Mouse (Mus musculus): ENCODE data around the gene Stag1. TPM values are rescaled to one million over a fixed set of nuclear protein-coding genes. Genes with fewer than 3 reads are reported as not detected.
A peak's percentile ranks its signal among the peaks of the same experiment; 100 is the strongest.

Gene Stag1
- polyA plus RNA-seq, 1 experiment from 2014 or later, result 23.9 TPM

- H3K4me1 ChIP-seq (ENCODE audit: control insufficient read depth, insufficient read depth, low read length), result peaks cover 13% of the 10 kb centered on the region
- no peak for ATAC-seq (replicated peaks; ENCODE audit: extremely low read depth, insufficient read depth, low FRiP score)
- H3K27me3 ChIP-seq (ENCODE audit: control insufficient read depth, insufficient read depth, low read length), result no peaks in the 10 kb centered on the region
- WGBS, result 91% methylated on average over 2 of the region's 2 CpGs
- H3K4me3 ChIP-seq (ENCODE audit: low read length), result no peak overlapping the region
- H3K9me3 ChIP-seq (replicated peaks; ENCODE audit: control insufficient read depth, low read length), result no peaks in the 10 kb centered on the region
- no peak overlapping the region for H3K4me2 ChIP-seq (ENCODE audit: low read depth, low read length)
- H3K36me3 ChIP-seq (ENCODE audit: control insufficient read depth, insufficient read depth), result no peaks in the 10 kb centered on the region
- no peak overlapping the region for H3K27ac ChIP-seq (ENCODE audit: low read length)
- no peak overlapping the region for H3K9ac ChIP-seq (ENCODE audit: low read length)
These were observed 43.2 kb downstream of the Stag1 start for GRCm38 (mm10) chr9:100640754-100641153.

GRCm38 (mm10) chr9:100641391-100642085 is 43.9 kb downstream of the Stag1 start:
- 58% methylated on average over 6 of the region's 6 CpGs for WGBS
- Histone ChIP-seq H3K27me3 (ENCODE audit: control insufficient read depth, insufficient read depth, low read length) (no peaks in the 10 kb centered on the region), H3K4me2 (ENCODE audit: low read depth, low read length) (peak overlapping the region; percentile 77), H3K9ac (ENCODE audit: low read length) (peak overlapping the region; percentile 84), H3K27ac (ENCODE audit: low read length) (peak overlapping the region; percentile 99), H3K4me3 (ENCODE audit: low read length) (peak overlapping the region; percentile 86; the same call in 1 of the 2 replicates), H3K36me3 (ENCODE audit: control insufficient read depth, insufficient read depth) (no peaks in the 10 kb centered on the region), H3K4me1 (ENCODE audit: control insufficient read depth, insufficient read depth, low read length) (peaks cover 13% of the 10 kb centered on the region), H3K9me3 (replicated peaks; ENCODE audit: control insufficient read depth, low read length) (no peaks in the 10 kb centered on the region)
- ATAC-seq (replicated peaks; ENCODE audit: extremely low read depth, insufficient read depth, low FRiP score), result no peak

- under 1% methylated on average over 16 of the region's 16 CpGs for WGBS
- Histone ChIP-seq H3K4me3 (ENCODE audit: low read length) (peak overlapping the region; percentile 86), H3K27me3 (ENCODE audit: control insufficient read depth, insufficient read depth, low read length) (no peaks in the 10 kb centered on the region), H3K27ac (ENCODE audit: low read length) (peak overlapping the region; percentile 99), H3K36me3 (ENCODE audit: control insufficient read depth, insufficient read depth) (no peaks in the 10 kb centered on the region), H3K4me1 (ENCODE audit: control insufficient read depth, insufficient read depth, low read length) (peaks cover 13% of the 10 kb centered on the region), H3K4me2 (ENCODE audit: low read depth, low read length) (peak overlapping the region; percentile 77), H3K9me3 (replicated peaks; ENCODE audit: control insufficient read depth, low read length) (no peaks in the 10 kb centered on the region), H3K9ac (ENCODE audit: low read length) (peak overlapping the region; percentile 84)
- no peak; the same call in 1 of the 2 replicates for ATAC-seq (replicated peaks; ENCODE audit: extremely low read depth, insufficient read depth, low FRiP score)
These were observed 44.7 kb downstream of the Stag1 start for GRCm38 (mm10) chr9:100642186-100642839.

- H3K4me1 ChIP-seq (ENCODE audit: control insufficient read depth, insufficient read depth, low read length), result peaks cover 13% of the 10 kb centered on the region
- peak overlapping the region; percentile 77 for H3K4me2 ChIP-seq (ENCODE audit: low read depth, low read length)
- ATAC-seq (replicated peaks; ENCODE audit: extremely low read depth, insufficient read depth, low FRiP score), result peak; percentile 96
- H3K9me3 ChIP-seq (replicated peaks; ENCODE audit: control insufficient read depth, low read length), result no peaks in the 10 kb centered on the region
- peak overlapping the region; percentile 86 for H3K4me3 ChIP-seq (ENCODE audit: low read length)
- H3K27ac ChIP-seq (ENCODE audit: low read length), result peak overlapping the region; percentile 99
- no peaks in the 10 kb centered on the region for H3K36me3 ChIP-seq (ENCODE audit: control insufficient read depth, insufficient read depth)
- WGBS, result under 1% methylated on average over 87 of the region's 97 CpGs
- no peaks in the 10 kb centered on the region for H3K27me3 ChIP-seq (ENCODE audit: control insufficient read depth, insufficient read depth, low read length)
- peak overlapping the region; percentile 96 for H3K9ac ChIP-seq (ENCODE audit: low read length)
These were observed 45.5 kb downstream of the Stag1 start for GRCm38 (mm10) chr9:100642840-100643697.

GRCm38 (mm10) chr9:100644071-100644771 is 46.6 kb downstream of the Stag1 start:
- Histone ChIP-seq H3K9me3 (replicated peaks; ENCODE audit: control insufficient read depth, low read length) (no peaks in the 10 kb centered on the region), H3K27me3 (ENCODE audit: control insufficient read depth, insufficient read depth, low read length) (no peaks in the 10 kb centered on the region), H3K36me3 (ENCODE audit: control insufficient read depth, insufficient read depth) (no peaks in the 10 kb centered on the region), H3K4me2 (ENCODE audit: low read depth, low read length) (peak overlapping the region; percentile 76), H3K9ac (ENCODE audit: low read length) (peak overlapping the region; percentile 96), H3K4me3 (ENCODE audit: low read length) (peak overlapping the region; percentile 86), H3K27ac (ENCODE audit: low read length) (peak overlapping the region; percentile 98), H3K4me1 (ENCODE audit: control insufficient read depth, insufficient read depth, low read length) (peaks cover 13% of the 10 kb centered on the region)
- under 1% methylated on average over 55 of the region's 64 CpGs for WGBS
- ATAC-seq (replicated peaks; ENCODE audit: extremely low read depth, insufficient read depth, low FRiP score), result peak; percentile 29

GRCm38 (mm10) chr9:100645026-100645940 is 47.7 kb downstream of the Stag1 start:
- peak overlapping the region; percentile 76 for H3K4me2 ChIP-seq (ENCODE audit: low read depth, low read length)

GRCm38 (mm10) chr9:100646276-100646675 is 48.7 kb downstream of the Stag1 start:
- no peak for ATAC-seq (replicated peaks; ENCODE audit: extremely low read depth, insufficient read depth, low FRiP score)
- no peaks in the 10 kb centered on the region for H3K36me3 ChIP-seq (ENCODE audit: control insufficient read depth, insufficient read depth)
- WGBS, result 74% methylated on average over 2 of the region's 2 CpGs
- H3K9me3 ChIP-seq (replicated peaks; ENCODE audit: control insufficient read depth, low read length), result no peaks in the 10 kb centered on the region
- no peak overlapping the region for H3K9ac ChIP-seq (ENCODE audit: low read length)
- no peak overlapping the region for H3K27ac ChIP-seq (ENCODE audit: low read length)
- H3K4me3 ChIP-seq (ENCODE audit: low read length), result no peak overlapping the region
- H3K4me1 ChIP-seq (ENCODE audit: control insufficient read depth, insufficient read depth, low read length), result peaks cover 10% of the 10 kb centered on the region
- no peaks in the 10 kb centered on the region for H3K27me3 ChIP-seq (ENCODE audit: control insufficient read depth, insufficient read depth, low read length)
- H3K4me2 ChIP-seq (ENCODE audit: low read depth, low read length), result no peak overlapping the region

More at GRCm38 (mm10) chr9:100645026-100645940, 47.7 kb downstream of the Stag1 start:
- Histone ChIP-seq H3K9ac (ENCODE audit: low read length) (peak overlapping the region; percentile 96), H3K9me3 (replicated peaks; ENCODE audit: control insufficient read depth, low read length) (no peaks in the 10 kb centered on the region), H3K27ac (ENCODE audit: low read length) (no peak overlapping the region), H3K4me1 (ENCODE audit: control insufficient read depth, insufficient read depth, low read length) (peaks cover 13% of the 10 kb centered on the region), H3K27me3 (ENCODE audit: control insufficient read depth, insufficient read depth, low read length) (no peaks in the 10 kb centered on the region), H3K36me3 (ENCODE audit: control insufficient read depth, insufficient read depth) (no peaks in the 10 kb centered on the region), H3K4me3 (ENCODE audit: low read length) (0 out of 2 replicates have a peak overlapping the region, but pooled peaks have one; percentile 1)
- ATAC-seq (replicated peaks; ENCODE audit: extremely low read depth, insufficient read depth, low FRiP score), result no peak
- 31% methylated on average over 8 of the region's 8 CpGs for WGBS

Measured in heart, embryonic 16.5 days (tissue).